Mouse (Mus musculus) MEL (cell line): ENCODE measurements around the gene Fbxl21. TPM values are rescaled to one million over a fixed set of nuclear protein-coding genes. Genes with fewer than 3 reads are reported as not detected.

ENCODE experiments used
- DNase-seq: peaks from one replicate; pipeline ENCODE4 v3.0.0; 2011; ENCODE audit warnings: low read depth, low spot score
- H3K27ac ChIP-seq: 2 replicates; pipeline ENCODE4 v1.5.1; 2012; ENCODE audit warnings: low read depth, mild to moderate bottlenecking, control low read depth, low read length, moderate library complexity; ENCODE audit not compliant: control insufficient read depth
- H3K27me3 ChIP-seq, 2 experiments: fragments of 150-350 bp in 1 of 2; sonication (generic) in 1 of 2; 2 replicates each; pipeline ENCODE4 v1.6.1; 2012; ENCODE audit warnings: low read length in 2 of 2, mild to moderate bottlenecking in 2 of 2, improper control_type of control experiment in 1 of 2, moderate library complexity in 1 of 2; ENCODE audit not compliant: insufficient read depth in 2 of 2, control insufficient read depth in 1 of 2
- H3K36me3 ChIP-seq, 2 experiments: 2 replicates each; pipeline ENCODE4 v1.6.1; 2012 to 2014; ENCODE audit warnings: low read length in 2 of 2, improper control_type of control experiment in 1 of 2, inconsistent platforms in 1 of 2, mild to moderate bottlenecking in 1 of 2; ENCODE audit not compliant: insufficient read depth in 2 of 2, control insufficient read depth in 1 of 2
- H3K4me1 ChIP-seq, 2 experiments: fragments of 150-350 bp in 1 of 2; sonication (generic) in 1 of 2; 2 replicates each; pipeline ENCODE4 v1.6.1; 2012; ENCODE audit warnings: low read length in 2 of 2, improper control_type of control experiment in 1 of 2, mild to moderate bottlenecking in 1 of 2; ENCODE audit not compliant: insufficient read depth in 2 of 2, control insufficient read depth in 1 of 2
- H3K4me3 ChIP-seq, 2 experiments: fragments of 150-350 bp in 1 of 2; sonication (generic) in 1 of 2; 2 replicates each; pipeline ENCODE4 v1.5.1; 2012; ENCODE audit warnings: low read depth in 2 of 2, low read length in 2 of 2, mild to moderate bottlenecking in 2 of 2, moderate library complexity in 2 of 2, control low read depth in 1 of 2, improper control_type of control experiment in 1 of 2; ENCODE audit not compliant: control insufficient read depth in 1 of 2, insufficient read depth in 1 of 2
- H3K79me2 ChIP-seq: 2 replicates; pipeline ENCODE4 v1.6.1; 2012; ENCODE audit warnings: mild to moderate bottlenecking, low read length, moderate library complexity; ENCODE audit not compliant: control insufficient read depth, poor library complexity, insufficient read depth
- H3K9ac ChIP-seq: 2 replicates; pipeline ENCODE4 v1.6.1; 2012; ENCODE audit warnings: low read depth, mild to moderate bottlenecking, control low read depth, low read length, moderate library complexity; ENCODE audit not compliant: control insufficient read depth, poor library complexity, severe bottlenecking
- H3K9me3 ChIP-seq: fragments of 150-350 bp; sonication (generic); replicated peaks from 2 replicates; pipeline ENCODE4 v1.6.1; 2012; ENCODE audit warnings: mild to moderate bottlenecking, low read length, improper control_type of control experiment, moderate library complexity; ENCODE audit not compliant: insufficient read depth
- CHD1 ChIP-seq: IDR thresholded peaks from 2 replicates; pipeline ENCODE4 v1.6.1; 2012; ENCODE audit warnings: low read depth, mild to moderate bottlenecking, inconsistent platforms, low read length, improper control_type of control experiment
- CHD2 ChIP-seq: IDR thresholded peaks from 2 replicates; pipeline ENCODE4 v1.6.1; 2011; ENCODE audit warnings: low read length, improper control_type of control experiment
- E2F4 ChIP-seq: IDR thresholded peaks from 2 replicates; pipeline ENCODE4 v1.6.1; 2011; ENCODE audit warnings: low read depth, low read length, improper control_type of control experiment, borderline replicate concordance
- GATA1 ChIP-seq: IDR thresholded peaks from 2 replicates; pipeline ENCODE4 v1.6.1; 2011; ENCODE audit warnings: low read depth, low read length, improper control_type of control experiment
- MYB ChIP-seq: IDR thresholded peaks from 2 replicates; pipeline ENCODE4 v1.6.1; 2011; ENCODE audit warnings: mild to moderate bottlenecking, low read depth, low read length, improper control_type of control experiment
- MYC ChIP-seq: IDR thresholded peaks from 2 replicates; pipeline ENCODE4 v1.6.1; 2011; ENCODE audit warnings: low read depth, mild to moderate bottlenecking, low read length, improper control_type of control experiment, moderate library complexity
- NRF1 ChIP-seq: IDR thresholded peaks from 2 replicates; pipeline ENCODE4 v1.6.1; 2014; ENCODE audit warnings: low read depth, mild to moderate bottlenecking, inconsistent platforms, low read length, improper control_type of control experiment, moderate library complexity; ENCODE audit not compliant: poor library complexity, insufficient read depth, severe bottlenecking
- POLR2A ChIP-seq, 2 experiments: IDR thresholded peaks; 2 replicates each; pipeline ENCODE4 v1.6.1; 2011 to 2012; ENCODE audit warnings: low read length in 2 of 2, mild to moderate bottlenecking in 2 of 2, control low read depth in 1 of 2, improper control_type of control experiment in 1 of 2, low read depth in 1 of 2, moderate library complexity in 1 of 2; ENCODE audit not compliant: control insufficient read depth in 1 of 2, insufficient read depth in 1 of 2, poor library complexity in 1 of 2
- SIN3A ChIP-seq: IDR thresholded peaks from 2 replicates; pipeline ENCODE4 v1.6.1; 2012; ENCODE audit warnings: low read length, improper control_type of control experiment, inconsistent platforms
- TAL1 ChIP-seq: IDR thresholded peaks from 2 replicates; pipeline ENCODE4 v1.6.1; 2012; ENCODE audit warnings: mild to moderate bottlenecking, inconsistent platforms, low read length, moderate library complexity, mixed read lengths
- TCF12 ChIP-seq: IDR thresholded peaks from 2 replicates; pipeline ENCODE4 v1.6.1; 2014; ENCODE audit warnings: low read depth, mild to moderate bottlenecking, inconsistent platforms, low read length, improper control_type of control experiment, moderate library complexity
- USF1 ChIP-seq: IDR thresholded peaks from 2 replicates; pipeline ENCODE4 v1.6.1; 2014; ENCODE audit warnings: low read depth, mild to moderate bottlenecking, inconsistent platforms, low read length, improper control_type of control experiment, moderate library complexity
- ZKSCAN1 ChIP-seq: IDR thresholded peaks from 2 replicates; pipeline ENCODE4 v1.6.1; 2012; ENCODE audit warnings: low read depth, mild to moderate bottlenecking, inconsistent platforms, low read length, improper control_type of control experiment, moderate library complexity
- polyA plus RNA-seq, 2 experiments: library from polyadenylated mRNA; stranded (reverse) in 1 of 2; unstranded in 1 of 2; fragments of >175 nt in 1 of 2; fragments of >200 nt in 1 of 2; gene quantifications; 2 replicates each; pipeline versions ENCODE4 v1.2.1 to v1.2.4; 2012; ENCODE audit warnings: low replicate concordance in 2 of 2, low read depth in 1 of 2; ENCODE audit not compliant: insufficient read length in 2 of 2, insufficient read depth in 1 of 2, missing spikeins in 1 of 2
- total RNA-seq: library from RNA; depleted of rRNA; stranded (reverse); fragments of 300-350 nt; gene quantifications from 2 replicates; pipeline ENCODE4 v1.2.3, GENCODE M21; 2012

Gene Fbxl21
- total and polyA plus RNA-seq, 3 experiments = not detected

- TF ChIP-seq NRF1 (no peak), ZKSCAN1 (no peak)
- TF ChIP-seq, all 39 proteins: peak for 0
Observed at GRCm38 (mm10) chr13:56559841-56560370, 37.6 kb downstream of the Fbxl21 start.

GRCm38 (mm10) chr13:56561129-56561528 lies 38.9 kb downstream of the Fbxl21 start:
- TF ChIP-seq SIN3A (no peak), POLR2A (IDR thresholded peaks at IDR 0.05; ENCODE audit: control insufficient read depth in 1 of 2, insufficient read depth in 1 of 2, low read depth in 1 of 2, low read length in 2 of 2, poor library complexity in 1 of 2) (no peak), MYC (no peak), E2F4 (no peak), TAL1 (no peak), TCF12 (no peak), MYB (no peak), CHD1 (no peak)
- Histone ChIP-seq H3K36me3 (no peaks in the 10 kb centered on the region), H3K79me2 (no peaks in the 10 kb centered on the region), H3K27ac (no peak overlapping the region), H3K9me3 (no peaks in the 10 kb centered on the region), H3K4me3 (no peak overlapping the region), H3K27me3 (no peaks in the 10 kb centered on the region), H3K4me1 (no peaks in the 10 kb centered on the region), H3K9ac (no peak overlapping the region)
- no peak for DNase-seq

More at GRCm38 (mm10) chr13:56559841-56560370, 37.6 kb downstream of the Fbxl21 start:
- Histone ChIP-seq H3K9me3 (no peaks in the 10 kb centered on the region), H3K4me3 (no peak overlapping the region), H3K4me1 (no peaks in the 10 kb centered on the region), H3K27ac (no peak overlapping the region), H3K36me3 (no peaks in the 10 kb centered on the region), H3K79me2 (no peaks in the 10 kb centered on the region), H3K27me3 (no peaks in the 10 kb centered on the region), H3K9ac (no peak overlapping the region)
- no peak for DNase-seq

DNA sequence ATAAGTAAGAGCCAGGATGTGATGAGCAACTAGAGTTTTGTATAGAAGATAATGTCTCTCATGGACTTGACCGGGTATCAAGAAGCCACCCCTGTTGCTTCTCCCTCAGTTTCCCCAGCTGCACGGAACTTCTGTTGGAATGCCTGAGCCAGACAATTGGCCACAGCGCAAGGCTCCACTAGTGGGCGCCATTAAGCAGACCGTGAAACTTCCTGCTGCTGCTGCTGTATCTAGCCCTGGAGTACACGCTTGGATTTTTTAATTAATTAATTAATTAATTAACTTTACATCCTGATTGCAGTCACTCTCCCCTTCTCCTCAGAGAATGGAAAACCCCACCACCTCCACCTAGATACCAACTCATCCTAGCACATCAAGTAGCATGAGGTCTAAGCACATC lies 40.8 kb downstream of the Fbxl21 start:
- no peaks in the 10 kb centered on the region for H3K27me3 ChIP-seq
- H3K4me1 ChIP-seq = no peaks in the 10 kb centered on the region
- H3K36me3 ChIP-seq = no peaks in the 10 kb centered on the region
- no peak for TF ChIP-seq USF1
- TF ChIP-seq CHD2 = no peak
- no peak for TF ChIP-seq GATA1
- TF ChIP-seq SIN3A = no peak
- DNase-seq = no peak
- no peaks in the 10 kb centered on the region for H3K9me3 ChIP-seq
- no peak overlapping the region for H3K4me3 ChIP-seq
- no peak overlapping the region for H3K27ac ChIP-seq
- no peaks in the 10 kb centered on the region for H3K79me2 ChIP-seq
- H3K9ac ChIP-seq = no peak overlapping the region
